8 mouse cellular contexts compared by ENCODE assay signal in genomic region chr14:101378965-101379662, GRCm38 (mm10).
DNase-seq lines count a peak whose midpoint lies in the region; ATAC-seq and TF ChIP-seq lines count a peak whose summit lies in the region.

No protein-coding gene starts in this region.

- peaks cover 8% of the 10 kb centered on the region; the same call in 1 of the 2 replicates for H3K4me1 ChIP-seq in hindbrain, postnatal 0 days (ENCODE audit: insufficient read depth, low read length)
- H3K4me1 ChIP-seq in megakaryocyte, embryonic 14.5 days = peaks cover 7% of the 10 kb centered on the region

- WGBS in hindbrain, postnatal 0 days = 14% methylated on average over 21 of the region's 21 CpGs

- peak overlapping the region; percentile 58 for H3K4me2 ChIP-seq in hindbrain, postnatal 0 days (ENCODE audit: low read depth, low read length)

- no peaks in the 10 kb centered on the region for H3K27me3 ChIP-seq in hindbrain, postnatal 0 days (ENCODE audit: insufficient read depth, low read length)
- no peaks in the 10 kb centered on the region for H3K27me3 ChIP-seq in megakaryocyte, embryonic 14.5 days (replicated peaks)

- peak; percentile 98 for TF ChIP-seq CTCF in hindbrain, postnatal 0 days (IDR thresholded peaks at IDR 0.05; ENCODE audit: low read depth)

- no peaks in the 10 kb centered on the region for H3K9me3 ChIP-seq in hindbrain, postnatal 0 days (ENCODE audit: low read length)
- no peaks in the 10 kb centered on the region for H3K9me3 ChIP-seq in megakaryocyte, embryonic 14.5 days

- peak overlapping the region; percentile 31 for H3K4me3 ChIP-seq in hindbrain, postnatal 0 days (ENCODE audit: low read length)
- H3K4me3 ChIP-seq in megakaryocyte, embryonic 14.5 days (replicated peaks) = peak overlapping the region; percentile 39

- peak overlapping the region; percentile 56; the same call in 1 of the 2 replicates for H3K27ac ChIP-seq in hindbrain, postnatal 0 days

- H3K9ac ChIP-seq in hindbrain, postnatal 0 days (replicated peaks; ENCODE audit: low read length) = 0 out of 2 replicates have a peak overlapping the region, but pooled peaks have one; percentile 33

- DNase-seq in adipocyte (ENCODE audit: low spot score) = peak; percentile 51
- peak; percentile 74 to 88 for DNase-seq in cerebellum, postnatal 4 days (ENCODE audit: low spot score in 2 of 2)
- peak; percentile 12 to 36 for DNase-seq in gastrocnemius, adult 8-10 months (ENCODE audit: low spot score in 2 of 2)
- DNase-seq in hindbrain, postnatal 0 days (ENCODE audit: low spot score) = peak; percentile 93
- DNase-seq in left cerebral cortex, adult 18-20 months (ENCODE audit: low spot score in 2 of 2) = peak; percentile 81 to 85
- peak; percentile 79 for DNase-seq in right cerebral cortex, postnatal 14 days

- no peaks in the 10 kb centered on the region for H3K36me3 ChIP-seq in hindbrain, postnatal 0 days (ENCODE audit: insufficient read depth, low read length)
- H3K36me3 ChIP-seq in megakaryocyte, embryonic 14.5 days (replicated peaks; ENCODE audit: low read length) = no peaks in the 10 kb centered on the region

- ATAC-seq in hindbrain, postnatal 0 days = peak; percentile 91
- no peak for ATAC-seq in inflammation-experienced regulatory T-cells, adult 6 months

Comparison
In these comparisons a context has a peak if more than half of its experiments do, and no peak if none do; other contexts are left out.
1. DNase-seq: peak in every context shown above with its lines; median percentile 93 in hindbrain, postnatal 0 days; 83 in left cerebral cortex, adult 18-20 months; 81 in cerebellum, postnatal 4 days; 79 in right cerebral cortex, postnatal 14 days; 51 in adipocyte; 24 in gastrocnemius, adult 8-10 months.